Mouse (Mus musculus): ENCODE measurements at regions not wholly inside any gene's neighbourhood (a gene's known extent, or its start where the extent isn't known, plus 50 kb on each side); places are given as distances from the start of the nearest gene placed in this dataset.

- WGBS = 80% methylated on average over 7 of the region's 7 CpGs
These were observed 585.7 kb downstream of the Zfp619 start for GRCm38 (mm10) chr7:40103057-40103945.

GRCm38 (mm10) chr7:40142906-40143305 lies 625.3 kb downstream of the Zfp619 start:
- H3K9me3 ChIP-seq (ENCODE audit: control insufficient read depth, low read depth, low read length) = no peaks in the 10 kb centered on the region
- H3K27me3 ChIP-seq (ENCODE audit: control insufficient read depth, insufficient read depth, low read length) = no peaks in the 10 kb centered on the region
- H3K27ac ChIP-seq (ENCODE audit: low read length) = no peak overlapping the region
- no peaks in the 10 kb centered on the region for H3K36me3 ChIP-seq (ENCODE audit: control insufficient read depth, insufficient read depth, low read length)
- no peak overlapping the region for H3K4me3 ChIP-seq (ENCODE audit: low read depth, low read length)
- H3K9ac ChIP-seq (replicated peaks; ENCODE audit: low read depth, low read length) = no peak overlapping the region
- H3K4me1 ChIP-seq (ENCODE audit: control insufficient read depth, insufficient read depth, low read length) = no peaks in the 10 kb centered on the region
- no peak for ATAC-seq (ENCODE audit: insufficient number of reproducible peaks, insufficient read depth, low FRiP score, low read depth)
- H3K4me2 ChIP-seq (replicated peaks; ENCODE audit: low read depth, low read length) = no peak overlapping the region
- 50% methylated on average over 4 of the region's 4 CpGs for WGBS

More at GRCm38 (mm10) chr7:40103057-40103945, 585.7 kb downstream of the Zfp619 start:
- no peak overlapping the region for H3K27ac ChIP-seq (ENCODE audit: low read length)
- H3K36me3 ChIP-seq (ENCODE audit: control insufficient read depth, insufficient read depth, low read length) = no peaks in the 10 kb centered on the region
- H3K27me3 ChIP-seq (ENCODE audit: control insufficient read depth, insufficient read depth, low read length) = no peaks in the 10 kb centered on the region
- no peaks in the 10 kb centered on the region for H3K9me3 ChIP-seq (ENCODE audit: control insufficient read depth, low read depth, low read length)
- H3K4me2 ChIP-seq (replicated peaks; ENCODE audit: low read depth, low read length) = no peak overlapping the region
- no peak overlapping the region for H3K4me3 ChIP-seq (ENCODE audit: low read depth, low read length)
- no peak overlapping the region for H3K9ac ChIP-seq (replicated peaks; ENCODE audit: low read depth, low read length)
- no peak for ATAC-seq (ENCODE audit: insufficient number of reproducible peaks, insufficient read depth, low FRiP score, low read depth)
- no peaks in the 10 kb centered on the region for H3K4me1 ChIP-seq (ENCODE audit: control insufficient read depth, insufficient read depth, low read length)

GRCm38 (mm10) chr7:40144431-40144830 lies 626.9 kb downstream of the Zfp619 start:
- ATAC-seq (ENCODE audit: insufficient number of reproducible peaks, insufficient read depth, low FRiP score, low read depth) = no peak
- no peaks in the 10 kb centered on the region for H3K36me3 ChIP-seq (ENCODE audit: control insufficient read depth, insufficient read depth, low read length)
- no peak overlapping the region for H3K9ac ChIP-seq (replicated peaks; ENCODE audit: low read depth, low read length)
- no peaks in the 10 kb centered on the region for H3K27me3 ChIP-seq (ENCODE audit: control insufficient read depth, insufficient read depth, low read length)
- no peaks in the 10 kb centered on the region for H3K9me3 ChIP-seq (ENCODE audit: control insufficient read depth, low read depth, low read length)
- no peaks in the 10 kb centered on the region for H3K4me1 ChIP-seq (ENCODE audit: control insufficient read depth, insufficient read depth, low read length)
- H3K4me3 ChIP-seq (ENCODE audit: low read depth, low read length) = no peak overlapping the region
- no peak overlapping the region for H3K4me2 ChIP-seq (replicated peaks; ENCODE audit: low read depth, low read length)
- no peak overlapping the region for H3K27ac ChIP-seq (ENCODE audit: low read length)
- WGBS = 84% methylated on average over 1 of the region's 1 CpGs

GRCm38 (mm10) chr7:40177570-40177969 lies 660.0 kb downstream of the Zfp619 start:
- ATAC-seq (ENCODE audit: insufficient number of reproducible peaks, insufficient read depth, low FRiP score, low read depth) = no peak
- Histone ChIP-seq H3K36me3 (ENCODE audit: control insufficient read depth, insufficient read depth, low read length) (no peaks in the 10 kb centered on the region), H3K4me2 (replicated peaks; ENCODE audit: low read depth, low read length) (no peak overlapping the region), H3K4me3 (ENCODE audit: low read depth, low read length) (no peak overlapping the region), H3K9ac (replicated peaks; ENCODE audit: low read depth, low read length) (no peak overlapping the region), H3K27me3 (ENCODE audit: control insufficient read depth, insufficient read depth, low read length) (no peaks in the 10 kb centered on the region), H3K27ac (ENCODE audit: low read length) (no peak overlapping the region), H3K4me1 (ENCODE audit: control insufficient read depth, insufficient read depth, low read length) (no peaks in the 10 kb centered on the region), H3K9me3 (ENCODE audit: control insufficient read depth, low read depth, low read length) (no peaks in the 10 kb centered on the region)
- 88% methylated on average over 2 of the region's 2 CpGs for WGBS

GRCm38 (mm10) chr7:40195366-40195765 lies 677.8 kb downstream of the Zfp619 start:
- Histone ChIP-seq H3K4me2 (replicated peaks; ENCODE audit: low read depth, low read length) (no peak overlapping the region), H3K4me3 (ENCODE audit: low read depth, low read length) (no peak overlapping the region), H3K9ac (replicated peaks; ENCODE audit: low read depth, low read length) (no peak overlapping the region), H3K4me1 (ENCODE audit: control insufficient read depth, insufficient read depth, low read length) (no peaks in the 10 kb centered on the region), H3K9me3 (ENCODE audit: control insufficient read depth, low read depth, low read length) (no peaks in the 10 kb centered on the region), H3K27ac (ENCODE audit: low read length) (no peak overlapping the region), H3K27me3 (ENCODE audit: control insufficient read depth, insufficient read depth, low read length) (no peaks in the 10 kb centered on the region), H3K36me3 (ENCODE audit: control insufficient read depth, insufficient read depth, low read length) (no peaks in the 10 kb centered on the region)
- 79% methylated on average over 3 of the region's 3 CpGs for WGBS
- ATAC-seq (ENCODE audit: insufficient number of reproducible peaks, insufficient read depth, low FRiP score, low read depth) = no peak

- Histone ChIP-seq H3K9me3 (ENCODE audit: control insufficient read depth, low read depth, low read length) (no peaks in the 10 kb centered on the region), H3K4me2 (replicated peaks; ENCODE audit: low read depth, low read length) (no peak overlapping the region), H3K4me3 (ENCODE audit: low read depth, low read length) (no peak overlapping the region), H3K9ac (replicated peaks; ENCODE audit: low read depth, low read length) (no peak overlapping the region), H3K36me3 (ENCODE audit: control insufficient read depth, insufficient read depth, low read length) (no peaks in the 10 kb centered on the region), H3K27ac (ENCODE audit: low read length) (no peak overlapping the region), H3K4me1 (ENCODE audit: control insufficient read depth, insufficient read depth, low read length) (no peaks in the 10 kb centered on the region), H3K27me3 (ENCODE audit: control insufficient read depth, insufficient read depth, low read length) (no peaks in the 10 kb centered on the region)
- WGBS = 77% methylated on average over 1 of the region's 1 CpGs
- no peak for ATAC-seq (ENCODE audit: insufficient number of reproducible peaks, insufficient read depth, low FRiP score, low read depth)
These were observed 685.0 kb downstream of the Zfp619 start for GRCm38 (mm10) chr7:40202615-40203014.

- Histone ChIP-seq H3K27ac (ENCODE audit: low read length) (no peak overlapping the region), H3K27me3 (ENCODE audit: control insufficient read depth, insufficient read depth, low read length) (no peaks in the 10 kb centered on the region), H3K36me3 (ENCODE audit: control insufficient read depth, insufficient read depth, low read length) (no peaks in the 10 kb centered on the region), H3K4me2 (replicated peaks; ENCODE audit: low read depth, low read length) (no peak overlapping the region), H3K9ac (replicated peaks; ENCODE audit: low read depth, low read length) (no peak overlapping the region), H3K9me3 (ENCODE audit: control insufficient read depth, low read depth, low read length) (no peaks in the 10 kb centered on the region), H3K4me1 (ENCODE audit: control insufficient read depth, insufficient read depth, low read length) (no peaks in the 10 kb centered on the region), H3K4me3 (ENCODE audit: low read depth, low read length) (no peak overlapping the region)
- no peak for ATAC-seq (ENCODE audit: insufficient number of reproducible peaks, insufficient read depth, low FRiP score, low read depth)
- 84% methylated on average over 5 of the region's 5 CpGs for WGBS
These were observed 686.2 kb upstream of the Vstm2b start for GRCm38 (mm10) chr7:40211956-40212355.

- 78% methylated on average over 2 of the region's 2 CpGs for WGBS
- H3K9ac ChIP-seq (replicated peaks; ENCODE audit: low read depth, low read length) = no peak overlapping the region
- H3K4me1 ChIP-seq (ENCODE audit: control insufficient read depth, insufficient read depth, low read length) = no peaks in the 10 kb centered on the region
- no peaks in the 10 kb centered on the region for H3K27me3 ChIP-seq (ENCODE audit: control insufficient read depth, insufficient read depth, low read length)
- H3K36me3 ChIP-seq (ENCODE audit: control insufficient read depth, insufficient read depth, low read length) = no peaks in the 10 kb centered on the region
- no peaks in the 10 kb centered on the region for H3K9me3 ChIP-seq (ENCODE audit: control insufficient read depth, low read depth, low read length)
- no peak overlapping the region for H3K4me3 ChIP-seq (ENCODE audit: low read depth, low read length)
- no peak overlapping the region for H3K27ac ChIP-seq (ENCODE audit: low read length)
- no peak for ATAC-seq (ENCODE audit: insufficient number of reproducible peaks, insufficient read depth, low FRiP score, low read depth)
- no peak overlapping the region for H3K4me2 ChIP-seq (replicated peaks; ENCODE audit: low read depth, low read length)
These were observed 685.6 kb upstream of the Vstm2b start for GRCm38 (mm10) chr7:40212576-40212975.

- 85% methylated on average over 2 of the region's 2 CpGs for WGBS
- ATAC-seq (ENCODE audit: insufficient number of reproducible peaks, insufficient read depth, low FRiP score, low read depth) = no peak
These were observed 684.5 kb upstream of the Vstm2b start for GRCm38 (mm10) chr7:40213646-40214045.

More at GRCm38 (mm10) chr7:40213646-40214045, 684.5 kb upstream of the Vstm2b start:
- Histone ChIP-seq H3K27ac (ENCODE audit: low read length) (no peak overlapping the region), H3K27me3 (ENCODE audit: control insufficient read depth, insufficient read depth, low read length) (no peaks in the 10 kb centered on the region), H3K4me3 (ENCODE audit: low read depth, low read length) (no peak overlapping the region), H3K36me3 (ENCODE audit: control insufficient read depth, insufficient read depth, low read length) (no peaks in the 10 kb centered on the region), H3K4me1 (ENCODE audit: control insufficient read depth, insufficient read depth, low read length) (no peaks in the 10 kb centered on the region), H3K9ac (replicated peaks; ENCODE audit: low read depth, low read length) (no peak overlapping the region), H3K4me2 (replicated peaks; ENCODE audit: low read depth, low read length) (no peak overlapping the region), H3K9me3 (ENCODE audit: control insufficient read depth, low read depth, low read length) (no peaks in the 10 kb centered on the region)
